Mouse (Mus musculus) layer of hippocampus, adult 18-20 months (tissue): ENCODE data around the gene Sox5. TPM values are rescaled to one million over a fixed set of nuclear protein-coding genes. Genes with fewer than 3 reads are reported as not detected.

Experiments
- DNase-seq, 2 experiments: peaks; one replicate each; pipeline ENCODE4 v3.0.0; 2022; ENCODE audit warnings: low spot score in 2 of 2
- total RNA-seq, 2 experiments: library from RNA; stranded (reverse); gene quantifications; 2 replicates each; pipeline ENCODE4 v1.2.3; 2021

The Sox5 gene
- total RNA-seq, 2 experiments from 2014 or later = 31.3 to 37.0 TPM

GRCm38 (mm10) chr6:144056252-144057097 is 725.3 kb downstream of the Sox5 start:
- peak; percentile 45 to 76 for DNase-seq

GRCm38 (mm10) chr6:144052487-144052886 is 729.3 kb downstream of the Sox5 start:
- DNase-seq = no peak

DNA sequence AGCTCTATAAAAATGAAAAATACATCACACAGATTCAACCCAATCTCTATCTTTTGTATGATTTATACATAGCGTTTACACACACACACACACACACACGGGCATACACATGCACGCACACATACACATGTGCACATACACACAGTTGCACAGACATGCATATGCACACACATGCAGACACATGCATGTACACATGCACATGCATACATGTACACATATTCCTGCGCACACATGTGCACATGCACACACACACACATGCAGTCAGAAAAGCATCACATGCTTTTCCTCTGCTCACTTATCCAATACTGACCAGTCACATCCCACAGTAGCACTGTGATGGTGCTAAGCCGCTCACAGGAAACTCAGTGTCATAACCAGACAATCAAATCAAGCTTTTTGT is 730.5 kb downstream of the Sox5 start:
- DNase-seq = no peak

DNA sequence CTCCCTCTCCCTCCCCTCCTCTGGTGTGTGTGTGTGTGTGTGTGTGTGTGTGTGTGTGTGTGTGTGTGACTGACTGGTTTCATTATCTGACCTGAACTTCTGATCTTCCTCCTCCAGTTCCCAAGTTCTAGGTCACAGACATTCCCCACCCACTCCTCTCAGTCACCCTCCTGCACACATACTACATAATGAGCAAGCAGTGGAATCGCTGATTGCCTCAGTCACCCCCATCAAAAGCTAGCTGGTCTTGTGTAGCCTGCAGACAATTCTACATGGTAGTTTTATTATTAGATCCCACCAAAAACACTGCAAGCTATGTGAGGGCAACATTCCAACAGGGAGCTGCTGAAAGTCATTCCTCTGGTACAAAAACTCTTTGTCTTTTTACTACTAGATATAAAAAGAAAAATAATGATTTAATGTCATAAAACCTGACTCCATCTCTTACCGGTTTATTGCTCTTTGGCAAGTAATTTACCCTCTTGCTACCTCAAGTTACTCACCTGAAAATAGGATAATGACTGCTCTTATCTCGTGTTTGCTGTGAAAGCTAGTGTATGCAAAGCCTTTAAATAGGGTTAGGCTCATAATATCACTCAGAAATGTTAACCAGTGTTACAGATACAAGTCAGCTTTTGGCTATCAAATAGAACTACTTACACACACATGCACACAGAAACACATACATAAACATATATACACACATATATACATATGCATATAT is 733.4 kb downstream of the Sox5 start:
- DNase-seq = no peak

- DNase-seq = peak; percentile 11 to 20
These were observed 736.3 kb downstream of the Sox5 start for GRCm38 (mm10) chr6:144045503-144045902.

DNA sequence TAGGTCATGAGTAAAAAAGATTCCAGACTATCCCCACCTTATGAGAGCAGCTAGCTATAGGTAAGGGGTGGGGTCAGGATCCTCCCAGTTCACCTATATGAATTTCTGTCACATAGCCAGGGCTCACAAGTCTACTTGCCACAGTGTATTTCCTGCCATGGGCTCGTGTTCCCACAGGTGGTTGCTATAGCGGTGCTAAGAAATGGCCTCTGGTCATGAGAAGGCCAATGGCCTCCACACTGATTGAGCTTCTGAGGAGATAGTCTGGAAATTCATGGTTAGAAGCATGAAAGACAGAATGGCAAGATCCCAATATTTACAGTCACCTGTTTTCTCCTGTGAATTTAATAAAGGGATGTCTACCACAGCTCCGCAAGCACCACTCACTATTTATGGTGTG is 737.4 kb downstream of the Sox5 start:
- DNase-seq = no peak

GRCm38 (mm10) chr6:144042936-144043335 is 738.8 kb downstream of the Sox5 start:
- no peak for DNase-seq

- DNase-seq = no peak
These were observed 739.8 kb downstream of the Sox5 start for GRCm38 (mm10) chr6:144041941-144042340.

DNA sequence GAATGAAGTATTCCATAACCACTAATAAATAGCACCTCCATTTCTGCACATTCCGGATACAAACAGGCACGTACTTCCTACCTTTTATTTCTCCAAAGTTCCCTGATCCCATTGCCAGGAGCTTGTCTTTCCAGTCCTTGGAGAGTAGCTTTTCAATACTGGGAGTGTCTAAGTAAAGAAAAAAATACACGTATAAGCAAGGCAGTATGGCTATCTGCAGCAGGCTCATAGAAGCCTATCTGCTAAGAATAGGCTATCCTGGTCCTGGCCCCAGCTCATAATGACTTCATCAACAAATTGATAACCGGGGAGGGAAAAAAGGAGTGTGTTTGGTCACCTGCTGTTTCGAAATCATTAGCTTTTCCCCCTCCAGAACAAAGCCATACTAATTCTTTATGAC is 740.6 kb downstream of the Sox5 start:
- no peak for DNase-seq

- no peak for DNase-seq
These were observed 741.4 kb downstream of the Sox5 start for GRCm38 (mm10) chr6:144040349-144040748.

DNA sequence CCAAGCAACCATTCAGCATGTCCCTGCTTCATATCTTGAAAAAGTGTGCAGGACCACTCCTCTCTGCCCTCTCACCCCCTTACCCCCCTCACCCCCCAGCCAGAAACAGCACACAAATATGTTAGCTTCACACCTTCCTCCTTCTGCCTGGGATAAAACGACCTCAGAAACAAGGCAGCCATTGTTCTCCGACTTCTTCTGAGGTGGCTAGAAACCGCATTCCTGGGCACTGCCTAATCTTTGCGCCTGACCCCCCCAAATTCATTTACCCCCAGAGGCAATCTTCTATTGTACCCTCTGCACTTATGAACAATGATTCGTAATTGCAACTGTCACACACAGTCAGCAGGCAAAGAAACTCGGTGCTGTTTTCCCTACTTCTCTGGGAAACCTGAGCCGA is 742.6 kb downstream of the Sox5 start:
- DNase-seq = no peak

GRCm38 (mm10) chr6:144033191-144033590 is 748.6 kb downstream of the Sox5 start:
- no peak for DNase-seq

DNA sequence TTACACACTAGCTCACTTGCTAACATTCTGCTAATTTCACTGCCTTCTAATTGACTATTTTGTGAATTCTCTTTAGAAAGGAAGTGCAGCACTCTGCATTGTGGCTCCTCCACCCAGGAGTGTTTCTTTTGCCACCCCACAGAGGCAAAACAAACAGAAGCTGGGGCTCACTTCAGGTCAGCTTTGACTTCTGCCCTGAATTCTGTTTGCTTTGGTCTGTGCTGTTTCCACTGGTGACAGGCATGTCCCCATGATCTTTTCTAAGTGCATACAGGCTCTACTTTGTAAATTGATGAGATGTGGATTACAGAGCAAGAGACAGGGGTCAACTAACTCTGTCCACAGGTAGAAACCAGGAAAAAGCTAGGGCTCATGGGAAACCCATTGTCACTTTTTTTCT is 764.8 kb downstream of the Sox5 start:
- DNase-seq = no peak

GRCm38 (mm10) chr6:144011880-144012524 is 769.8 kb downstream of the Sox5 start:
- no peak for DNase-seq

DNA sequence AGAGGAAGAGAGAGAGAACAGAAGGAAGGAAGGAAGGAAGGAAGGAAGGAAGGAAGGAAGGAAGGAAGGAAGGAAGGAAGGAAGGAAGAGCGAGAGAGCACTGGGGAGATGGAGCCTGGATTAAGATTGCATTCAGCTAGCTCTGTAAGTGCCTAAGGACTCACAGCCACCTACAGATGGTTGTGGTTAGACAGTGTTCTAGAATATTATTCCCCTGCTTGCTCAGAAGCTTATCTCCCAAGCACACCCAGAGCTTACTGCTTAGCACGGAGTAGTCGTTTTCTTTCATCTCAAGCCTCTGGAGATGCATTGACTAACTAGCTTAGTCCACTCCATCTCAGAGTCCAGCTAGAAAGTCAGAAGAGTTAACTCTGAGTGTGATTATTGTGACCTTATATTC is 770.8 kb downstream of the Sox5 start:
- no peak for DNase-seq

- DNase-seq = no peak
These were observed 771.5 kb downstream of the Sox5 start for GRCm38 (mm10) chr6:144010285-144010684.

GRCm38 (mm10) chr6:144005132-144005531 is 776.6 kb downstream of the Sox5 start:
- no peak for DNase-seq

GRCm38 (mm10) chr6:143998201-143998600 is 783.6 kb downstream of the Sox5 start:
- no peak for DNase-seq

DNA sequence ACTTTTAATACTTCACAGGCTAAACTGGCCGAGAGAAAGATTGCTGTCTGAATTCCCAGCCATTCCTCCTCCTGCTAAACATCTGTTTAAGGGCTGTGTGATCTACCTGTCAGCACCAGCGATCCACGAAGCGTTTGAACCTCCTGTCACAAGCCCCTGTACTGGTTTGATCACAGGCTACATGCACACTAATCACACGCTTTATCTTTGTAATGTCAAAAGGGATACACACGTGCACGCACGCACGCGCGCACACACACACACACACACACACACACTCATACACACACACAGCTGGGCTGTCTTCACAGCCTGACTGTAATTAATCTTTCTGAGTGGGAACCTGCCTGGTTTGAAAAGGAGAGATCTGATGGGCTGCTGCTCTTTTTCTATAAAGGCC is 784.2 kb downstream of the Sox5 start:
- no peak for DNase-seq

DNA sequence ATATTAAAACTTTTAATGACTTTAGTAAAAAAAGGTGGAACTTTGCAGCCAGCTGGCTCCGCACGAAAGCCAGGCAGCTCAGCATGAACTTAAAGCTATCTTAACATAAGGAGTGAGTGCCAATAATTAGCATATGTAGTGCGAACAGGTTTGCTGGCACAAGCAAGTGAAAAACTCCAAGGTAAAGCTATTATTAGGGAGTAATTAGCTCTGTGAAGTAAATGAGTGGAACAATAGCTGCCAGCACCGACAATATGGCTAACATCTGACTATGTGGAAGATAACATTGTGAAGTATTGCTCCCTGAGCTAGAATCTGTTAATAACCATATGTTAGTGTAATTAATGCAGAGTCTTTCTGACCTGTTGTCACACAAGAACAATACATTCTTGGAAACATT is 786.7 kb downstream of the Sox5 start:
- DNase-seq = peak in 1 of 2 experiments; percentile 41

DNA sequence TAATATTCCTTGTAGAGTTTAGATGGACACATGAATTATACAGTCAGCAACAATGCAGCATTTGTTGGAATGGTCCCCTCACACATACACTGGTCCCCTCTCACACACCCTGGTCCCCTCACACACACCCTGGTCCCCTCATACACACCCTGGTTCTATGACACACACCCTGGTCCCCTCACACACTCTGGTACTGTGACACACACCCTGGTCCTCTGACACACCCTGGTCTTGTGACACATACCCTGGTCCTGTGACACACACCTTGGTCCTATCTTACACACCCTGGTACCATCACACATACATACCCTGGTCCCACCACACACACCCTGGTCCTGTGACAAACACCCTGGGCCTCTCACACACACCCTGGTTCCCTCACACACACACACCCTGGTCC is 794.2 kb downstream of the Sox5 start:
- no peak for DNase-seq

DNA sequence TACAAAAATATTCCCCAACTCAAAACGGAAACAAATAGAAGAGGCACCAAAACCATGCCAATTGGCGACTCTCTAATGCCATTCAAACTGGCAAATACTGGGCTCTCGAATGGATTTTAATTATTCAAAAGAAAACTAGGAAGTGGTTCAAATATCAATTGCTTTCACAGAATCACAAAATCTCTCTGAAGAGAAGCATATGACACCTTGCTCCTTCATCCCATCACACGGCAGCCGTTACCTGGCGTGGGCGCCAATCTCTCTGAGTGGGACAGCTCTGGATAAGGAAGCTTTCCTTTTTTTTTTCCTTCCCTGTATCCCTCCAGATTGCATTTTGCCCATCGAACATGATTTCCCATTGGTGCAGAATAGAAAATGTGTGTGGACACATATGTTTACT is 801.6 kb downstream of the Sox5 start:
- no peak for DNase-seq
